Mouse (Mus musculus) neural tube, embryonic 11.5 days (tissue): ENCODE results near the gene Eipr1. TPM values are rescaled to one million over a fixed set of nuclear protein-coding genes. Genes with fewer than 3 reads are reported as not detected.

Source experiments
- ATAC-seq: fragments of 200-750 bp; cut with Nextera tagmentation; 2 replicates; pipeline ENCODE4 v1.8.0; 2017; ENCODE audit warnings: moderate number of reproducible peaks, mild to moderate bottlenecking, moderate TSS enrichment, moderate library complexity; ENCODE audit not compliant: insufficient read depth, low FRiP score, low TSS enrichment
- DNase-seq: peaks from one replicate; pipeline ENCODE4 v3.0.0-alpha.2; 2015; ENCODE audit warnings: low spot score
- H3K27ac ChIP-seq: fragments of 300-500 bp; sonication (generic); 2 replicates; pipeline ENCODE4 v1.5.1; 2014; ENCODE audit warnings: low read depth, mild to moderate bottlenecking, low read length
- H3K27me3 ChIP-seq: fragments of 300-500 bp; sonication (generic); 2 replicates; pipeline ENCODE4 v1.6.1; 2014; ENCODE audit warnings: mild to moderate bottlenecking, low read length, mixed read lengths; ENCODE audit not compliant: control insufficient read depth, insufficient read depth
- H3K36me3 ChIP-seq: fragments of 300-500 bp; sonication (generic); 2 replicates; pipeline ENCODE4 v1.6.1; 2014; ENCODE audit warnings: mild to moderate bottlenecking, low read length, moderate library complexity, mixed read lengths; ENCODE audit not compliant: control insufficient read depth, insufficient read depth
- H3K4me1 ChIP-seq: fragments of 300-500 bp; sonication (generic); 2 replicates; pipeline ENCODE4 v1.6.1; 2014; ENCODE audit warnings: low read length, mixed read lengths; ENCODE audit not compliant: control insufficient read depth, insufficient read depth
- H3K4me2 ChIP-seq: fragments of 300-500 bp; sonication (generic); 2 replicates; pipeline ENCODE4 v1.6.1; 2014; ENCODE audit warnings: low read depth, mild to moderate bottlenecking, moderate library complexity
- H3K4me3 ChIP-seq: fragments of 300-500 bp; sonication (generic); 2 replicates; pipeline ENCODE4 v1.5.1; 2014; ENCODE audit warnings: low read depth, low read length
- H3K9ac ChIP-seq: fragments of 300-500 bp; sonication (generic); 2 replicates; pipeline ENCODE4 v1.6.1; 2014; ENCODE audit warnings: mild to moderate bottlenecking, low read length
- H3K9me3 ChIP-seq: fragments of 300-500 bp; sonication (generic); 2 replicates; pipeline ENCODE4 v1.6.1; 2016; ENCODE audit warnings: low read length; ENCODE audit not compliant: control insufficient read depth
- WGBS: fragments of 180-500 bp; shearing (Covaris S2); extraction: QIAGEN DNeasy Blood & Tissue Kit; methylation state at CpG from one replicate; pipeline ENCODE4 v1.1.7; 2014; 5-methylcytosine and 5-hydroxymethylcytosine counted together
- polyA plus RNA-seq: library from polyadenylated mRNA; unstranded; fragments of >200 nt; fragmentation: Nextera tagmentation; extraction: Ambion mirVana; gene quantifications from 2 replicates; pipeline ENCODE4 v1.2.1, GENCODE M21; 2014

The Eipr1 gene
- polyA plus RNA-seq, result 55.1 and 56.4 TPM in 2 replicates

DNA sequence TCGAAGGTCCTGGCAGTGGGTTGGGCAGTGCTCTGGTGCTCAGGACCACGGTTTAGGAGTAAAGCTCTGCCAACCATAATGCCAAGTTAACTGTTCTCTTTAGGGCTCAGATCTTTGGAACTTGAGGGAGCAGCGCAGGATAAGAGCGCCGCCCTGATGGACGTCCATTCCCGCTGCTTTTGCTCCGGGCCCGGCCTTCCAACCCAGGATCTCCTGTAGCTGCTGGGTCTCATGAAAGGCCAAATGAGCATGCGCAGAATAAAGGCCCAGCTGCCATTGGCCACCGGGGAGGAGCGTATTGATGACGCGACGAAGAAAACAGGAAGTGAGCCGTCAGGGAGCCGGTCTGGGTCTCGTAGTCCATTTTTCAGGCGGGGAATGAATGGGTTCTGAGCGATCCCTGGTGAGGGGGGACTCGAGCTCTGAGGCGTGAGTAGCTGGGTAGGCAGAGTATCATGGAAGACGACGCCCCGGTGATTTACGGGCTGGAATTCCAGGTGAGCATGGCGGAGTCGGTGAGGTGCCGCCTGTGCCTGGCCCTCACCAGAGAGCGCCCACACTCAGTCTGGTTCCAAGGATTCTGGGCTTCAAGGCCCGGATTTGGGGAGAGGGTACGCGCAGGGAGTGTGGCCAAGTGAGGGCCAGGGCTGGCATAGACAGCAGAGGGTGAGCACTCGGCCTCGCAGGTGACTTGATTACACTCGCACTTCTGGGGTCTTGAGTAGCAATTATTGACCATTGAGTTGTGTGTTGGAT is at the start of gene Eipr1:
Gene Eipr1 (plus strand): TSS at position 296 of the 756 bp plus-strand sequence.
- Histone ChIP-seq H3K36me3 (no peaks in the 10 kb centered on the region), H3K9me3 (no peaks in the 10 kb centered on the region), H3K27me3 (no peaks in the 10 kb centered on the region), H3K9ac (peak within 1 kb of the TSS; percentile 77), H3K4me3 (peak within 1 kb of the TSS; percentile 86), H3K27ac (no peak within 1 kb of the TSS), H3K4me2 (peak within 1 kb of the TSS; percentile 92), H3K4me1 (peaks cover 3% of the 10 kb centered on the region; the same call in 1 of the 2 replicates)
- peak; percentile 89 for DNase-seq
- 4% methylated on average over 36 of the region's 36 CpGs for WGBS
- peak; percentile 80 for ATAC-seq

DNA sequence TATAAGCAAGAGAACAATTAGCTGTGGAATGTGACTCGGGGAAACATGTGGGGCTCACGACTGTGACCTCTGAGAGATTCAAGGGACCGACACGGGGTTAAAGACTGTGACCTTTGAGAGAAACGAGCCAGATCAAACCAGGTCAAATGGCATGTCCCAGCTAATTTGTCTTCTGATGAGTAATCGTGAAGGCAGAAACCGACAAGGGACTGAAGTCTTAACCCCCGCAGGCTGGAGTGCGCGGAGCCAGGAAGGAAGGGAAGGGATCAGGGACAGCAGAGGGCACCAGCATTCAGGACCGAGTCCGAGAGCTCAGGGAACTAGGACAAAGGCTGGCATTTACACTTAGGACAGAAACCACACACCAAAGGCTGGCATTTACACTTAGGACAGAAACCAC is 47.2 kb upstream of the Eipr1 start:
- 2% methylated on average over 12 of the region's 12 CpGs for WGBS
- peak overlapping the region; percentile 3; the same call in 1 of the 2 replicates for H3K9ac ChIP-seq
- no peak overlapping the region for H3K4me2 ChIP-seq
- no peaks in the 10 kb centered on the region for H3K36me3 ChIP-seq
- H3K4me3 ChIP-seq, result no peak overlapping the region
- DNase-seq (peak; percentile 47), ATAC-seq (no peak)
- H3K9me3 ChIP-seq, result no peaks in the 10 kb centered on the region
- peaks cover 10% of the 10 kb centered on the region; the same call in 1 of the 2 replicates for H3K4me1 ChIP-seq
- no peak overlapping the region for H3K27ac ChIP-seq
- H3K27me3 ChIP-seq, result no peaks in the 10 kb centered on the region

DNA sequence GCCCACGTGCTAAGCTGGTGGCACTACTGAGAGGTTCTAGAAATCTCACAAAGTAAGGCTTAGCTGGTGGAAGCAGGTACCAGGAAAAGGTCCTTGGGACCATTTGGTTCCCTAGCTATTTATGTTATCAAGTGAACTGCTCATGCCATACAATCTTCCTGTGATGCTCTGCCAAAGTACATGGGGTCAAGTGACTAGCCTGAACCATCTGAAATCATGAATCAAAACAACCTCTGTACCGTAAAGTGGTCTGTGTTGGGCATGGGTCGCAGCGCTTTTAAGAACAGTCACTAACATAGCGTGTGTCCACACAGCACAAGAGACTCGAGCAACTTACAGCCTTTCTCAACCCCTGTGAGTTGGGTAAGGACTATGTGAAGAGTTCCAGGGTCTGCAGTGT is 46.4 kb upstream of the Eipr1 start:
- DNase-seq (no peak), ATAC-seq (no peak)
- Histone ChIP-seq H3K4me3 (no peak overlapping the region), H3K9me3 (no peaks in the 10 kb centered on the region), H3K27ac (no peak overlapping the region), H3K27me3 (no peaks in the 10 kb centered on the region), H3K36me3 (no peaks in the 10 kb centered on the region; the same call in 1 of the 2 replicates), H3K4me1 (peaks cover 10% of the 10 kb centered on the region; the same call in 1 of the 2 replicates), H3K9ac (no peak overlapping the region), H3K4me2 (no peak overlapping the region)
- WGBS, result 86% methylated on average over 6 of the region's 6 CpGs

DNA sequence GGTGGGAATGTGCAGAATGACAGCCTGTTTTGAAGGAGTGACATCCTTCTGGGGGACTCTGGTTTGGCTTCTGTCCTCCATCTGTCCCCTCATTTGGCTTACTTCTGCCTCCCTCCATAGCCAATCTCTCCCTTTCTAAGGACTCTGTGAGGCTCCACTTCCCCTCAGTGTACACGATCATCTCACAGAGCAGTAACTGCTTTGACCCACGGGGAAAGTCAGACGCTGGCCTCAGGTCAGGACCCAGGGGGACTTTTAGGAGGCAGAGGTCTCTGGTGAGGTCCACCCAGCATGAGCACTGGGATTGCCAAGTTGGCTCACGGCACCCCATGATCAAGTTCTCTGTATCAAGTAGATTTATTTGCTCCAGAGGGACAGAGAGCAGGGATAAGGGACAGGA is 43.4 kb upstream of the Eipr1 start:
- 79% methylated on average over 4 of the region's 4 CpGs for WGBS
- ATAC-seq (no peak), DNase-seq (no peak)
- H3K4me3 ChIP-seq, result no peak overlapping the region
- H3K4me1 ChIP-seq, result peaks cover 10% of the 10 kb centered on the region; the same call in 1 of the 2 replicates
- H3K27ac ChIP-seq, result no peak overlapping the region
- H3K27me3 ChIP-seq, result no peaks in the 10 kb centered on the region
- H3K4me2 ChIP-seq, result no peak overlapping the region
- H3K36me3 ChIP-seq, result no peaks in the 10 kb centered on the region; the same call in 1 of the 2 replicates
- no peak overlapping the region for H3K9ac ChIP-seq
- no peaks in the 10 kb centered on the region for H3K9me3 ChIP-seq

DNA sequence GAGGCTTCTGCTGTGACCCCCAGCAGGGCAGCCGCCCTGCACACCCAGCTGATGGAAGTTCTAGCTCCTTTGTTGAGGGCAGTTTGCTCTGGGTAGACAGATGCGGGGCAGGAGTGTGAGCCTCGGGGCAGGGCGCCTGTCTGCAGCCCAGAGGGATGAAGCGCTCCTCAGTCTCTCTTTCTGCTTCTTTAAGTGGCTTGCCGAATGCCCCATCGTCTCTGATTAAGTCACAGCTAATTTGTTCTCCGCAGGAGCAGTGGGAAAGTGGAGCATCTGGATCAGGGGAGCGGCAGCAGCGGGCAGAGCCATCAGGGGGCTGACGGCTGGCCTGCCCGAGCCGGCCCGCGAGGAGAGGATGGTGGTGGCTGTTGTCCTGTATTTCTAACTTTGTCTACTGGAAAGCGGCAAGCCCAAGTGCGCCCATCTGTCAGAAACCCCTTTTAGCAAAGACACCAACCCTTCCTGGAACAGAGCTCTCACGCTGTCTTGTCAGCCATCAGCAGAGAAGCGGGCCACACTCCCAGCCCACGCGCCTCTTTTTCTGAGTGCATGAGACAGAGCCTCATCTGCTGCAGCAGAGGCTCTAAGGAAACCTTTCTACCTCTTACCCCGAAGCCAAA is 40.9 kb upstream of the Eipr1 start:
- DNase-seq, result peak; percentile 34
- Histone ChIP-seq H3K36me3 (no peaks in the 10 kb centered on the region; the same call in 1 of the 2 replicates), H3K4me3 (no peak overlapping the region), H3K27me3 (no peaks in the 10 kb centered on the region), H3K9ac (no peak overlapping the region), H3K9me3 (no peaks in the 10 kb centered on the region), H3K4me1 (no peaks in the 10 kb centered on the region), H3K4me2 (no peak overlapping the region), H3K27ac (no peak overlapping the region)
- ATAC-seq, result no peak
- 79% methylated on average over 22 of the region's 22 CpGs for WGBS

DNA sequence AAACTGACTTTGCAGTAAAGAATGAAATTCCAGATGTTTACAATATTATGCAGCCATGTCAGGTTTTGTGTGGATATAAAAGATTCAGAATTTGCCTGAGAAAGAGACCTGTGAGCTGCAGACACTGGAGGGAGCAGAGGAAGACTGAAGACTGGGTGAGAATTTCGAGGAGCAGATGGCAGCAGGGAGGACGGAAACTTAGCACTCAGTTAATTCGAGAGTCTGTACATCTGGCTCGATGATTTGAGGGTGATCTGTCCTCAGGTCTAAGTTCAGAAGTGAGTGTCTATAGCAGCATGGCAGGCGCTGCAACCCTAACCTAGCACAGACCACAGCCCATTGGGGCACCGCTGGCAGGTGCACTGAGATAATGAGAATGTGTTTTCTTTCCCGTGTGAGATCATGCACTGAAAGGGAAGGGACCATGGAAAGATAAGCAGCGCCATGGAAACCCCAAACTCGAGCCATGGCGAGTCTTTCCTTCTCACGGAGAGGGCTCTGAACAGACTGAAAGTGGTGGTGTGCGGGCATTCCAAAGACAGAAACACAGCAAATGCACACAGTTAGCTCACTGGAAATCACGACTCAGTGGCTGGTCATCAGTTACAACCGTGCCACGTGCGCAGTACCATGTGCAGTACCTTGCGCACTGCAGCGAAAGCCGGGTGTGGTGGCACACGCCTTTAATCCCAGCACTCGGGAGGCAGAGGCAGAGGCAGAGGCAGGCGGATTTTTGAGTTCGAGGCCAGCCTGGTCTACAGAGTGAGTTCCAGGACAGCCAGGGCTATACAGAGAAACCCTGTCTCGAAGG is 36.6 kb upstream of the Eipr1 start:
- Histone ChIP-seq H3K36me3 (no peaks in the 10 kb centered on the region; the same call in none of the 2 replicates), H3K9me3 (no peaks in the 10 kb centered on the region), H3K4me1 (no peaks in the 10 kb centered on the region), H3K4me2 (no peak overlapping the region), H3K9ac (no peak overlapping the region), H3K27ac (no peak overlapping the region), H3K4me3 (no peak overlapping the region), H3K27me3 (no peaks in the 10 kb centered on the region)
- ATAC-seq, result no peak
- no peak for DNase-seq
- WGBS, result 90% methylated on average over 24 of the region's 24 CpGs

DNA sequence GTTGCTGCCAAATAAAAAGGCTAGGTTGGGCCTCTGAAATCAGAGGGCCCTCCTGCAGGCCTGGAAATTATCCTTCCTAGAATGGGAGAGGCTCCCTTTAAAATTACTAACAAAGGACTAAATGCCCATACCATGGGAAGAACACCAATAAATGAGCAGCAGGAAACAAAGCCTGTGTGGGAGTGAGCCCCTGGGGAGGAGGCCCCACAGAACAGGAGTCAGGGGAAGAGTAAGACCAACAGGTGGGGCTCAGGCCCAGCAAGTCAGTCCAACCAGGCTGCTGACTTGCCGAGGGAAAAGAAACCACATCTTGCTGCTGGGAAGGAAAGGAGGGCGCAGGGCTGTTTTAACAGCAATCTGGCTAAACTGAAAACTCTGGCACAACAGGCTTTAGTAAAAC is 34.5 kb upstream of the Eipr1 start:
- H3K27me3 ChIP-seq, result no peaks in the 10 kb centered on the region
- no peak overlapping the region for H3K9ac ChIP-seq
- no peak overlapping the region for H3K4me2 ChIP-seq
- H3K4me3 ChIP-seq, result no peak overlapping the region
- no peak for DNase-seq
- H3K27ac ChIP-seq, result no peak overlapping the region
- H3K4me1 ChIP-seq, result no peaks in the 10 kb centered on the region
- WGBS, result 56% methylated on average over 2 of the region's 2 CpGs
- no peak for ATAC-seq
- H3K9me3 ChIP-seq, result no peaks in the 10 kb centered on the region
- H3K36me3 ChIP-seq, result peaks cover 2% of the 10 kb centered on the region; the same call in 1 of the 2 replicates

DNA sequence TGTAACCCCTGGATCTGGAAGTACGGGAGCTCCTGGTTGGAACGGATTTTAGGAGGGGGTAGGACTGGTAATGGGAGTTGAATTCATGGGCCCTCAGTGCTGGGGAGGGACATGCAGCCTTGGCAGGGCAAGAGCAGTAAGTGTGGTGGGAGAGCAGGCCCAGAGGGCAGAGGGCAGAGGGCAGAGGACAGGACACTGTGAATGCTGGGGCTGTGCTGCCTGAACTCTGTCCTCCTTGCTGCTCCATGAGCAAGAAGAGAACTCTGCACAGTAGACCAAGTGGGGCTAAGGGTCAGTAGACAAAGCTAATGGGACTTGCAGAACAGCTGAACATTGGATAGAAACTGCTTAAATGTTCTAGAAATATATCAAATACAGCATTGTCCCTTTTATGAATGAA is 33.5 kb upstream of the Eipr1 start:
- H3K4me1 ChIP-seq, result no peaks in the 10 kb centered on the region
- H3K27me3 ChIP-seq, result no peaks in the 10 kb centered on the region
- H3K4me3 ChIP-seq, result no peak overlapping the region
- peaks cover 2% of the 10 kb centered on the region; the same call in 1 of the 2 replicates for H3K36me3 ChIP-seq
- WGBS, result 96% methylated on average over 2 of the region's 2 CpGs
- DNase-seq (no peak), ATAC-seq (no peak)
- no peak overlapping the region for H3K4me2 ChIP-seq
- no peaks in the 10 kb centered on the region for H3K9me3 ChIP-seq
- no peak overlapping the region for H3K27ac ChIP-seq
- no peak overlapping the region for H3K9ac ChIP-seq
